Mouse (Mus musculus): Measurements from ENCODE around the gene Babam2.

GRCm38 (mm10) chr5:31732644-31733338 is 35.3 kb downstream of the Babam2 start:
- no peak for TF ChIP-seq CTCF (IDR thresholded peaks at IDR 0.05; ENCODE audit: control insufficient read depth, insufficient read depth, low read length)
- TF ChIP-seq POLR2A (IDR thresholded peaks at IDR 0.05; ENCODE audit: borderline replicate concordance, control insufficient read depth, low read depth, low read length): no peak

Measured in bone marrow, adult 2 months (tissue).